Mouse (Mus musculus): ENCODE measurements around the gene Tssk2.

Tssk2 gene

GRCm38 (mm10) chr16:17927351-17928082 is 29.1 kb downstream of the Tssk2 start:
- peak; percentile 33 for DNase-seq (ENCODE audit: low read depth, low spot score)
- H3K36me3 ChIP-seq (ENCODE audit: control insufficient read depth, insufficient read depth, low read length, poor library complexity, severe bottlenecking) = peaks cover 2% of the 10 kb centered on the region; the same call in 1 of the 2 replicates
- H3K27me3 ChIP-seq (ENCODE audit: control insufficient read depth, insufficient read depth, low read length, poor library complexity, severe bottlenecking) = no peaks in the 10 kb centered on the region

GRCm38 (mm10) chr16:17928087-17928580 is 29.7 kb downstream of the Tssk2 start, which contains the start of gene Slc25a1:
Slc25a1 (minus strand) TSS chr16:17928219.
- H3K27me3 ChIP-seq (ENCODE audit: control insufficient read depth, insufficient read depth, low read length, poor library complexity, severe bottlenecking) = no peaks in the 10 kb centered on the region
- H3K36me3 ChIP-seq (ENCODE audit: control insufficient read depth, insufficient read depth, low read length, poor library complexity, severe bottlenecking) = peaks cover 2% of the 10 kb centered on the region; the same call in 1 of the 2 replicates
- peak; percentile 64 for DNase-seq (ENCODE audit: low read depth, low spot score)

GRCm38 (mm10) chr16:17928627-17929104 is 30.2 kb downstream of the Tssk2 start:
- peaks cover 2% of the 10 kb centered on the region; the same call in 1 of the 2 replicates for H3K36me3 ChIP-seq (ENCODE audit: control insufficient read depth, insufficient read depth, low read length, poor library complexity, severe bottlenecking)
- no peaks in the 10 kb centered on the region for H3K27me3 ChIP-seq (ENCODE audit: control insufficient read depth, insufficient read depth, low read length, poor library complexity, severe bottlenecking)
- DNase-seq (ENCODE audit: low read depth, low spot score) = peak; percentile 91

- no peak for DNase-seq (ENCODE audit: low read depth, low spot score)
- H3K36me3 ChIP-seq (ENCODE audit: control insufficient read depth, insufficient read depth, low read length, poor library complexity, severe bottlenecking) = peaks cover 2% of the 10 kb centered on the region; the same call in 1 of the 2 replicates
- H3K27me3 ChIP-seq (ENCODE audit: control insufficient read depth, insufficient read depth, low read length, poor library complexity, severe bottlenecking) = no peaks in the 10 kb centered on the region
Measured at GRCm38 (mm10) chr16:17929211-17929610, 30.8 kb downstream of the Tssk2 start.

GRCm38 (mm10) chr16:17929631-17930030 is 31.2 kb downstream of the Tssk2 start:
- no peak for DNase-seq (ENCODE audit: low read depth, low spot score)
- Histone ChIP-seq H3K36me3 (ENCODE audit: control insufficient read depth, insufficient read depth, low read length, poor library complexity, severe bottlenecking) (peaks cover 2% of the 10 kb centered on the region; the same call in 1 of the 2 replicates), H3K27me3 (ENCODE audit: control insufficient read depth, insufficient read depth, low read length, poor library complexity, severe bottlenecking) (no peaks in the 10 kb centered on the region)

GRCm38 (mm10) chr16:17931906-17932460 is 33.5 kb downstream of the Tssk2 start:
- H3K36me3 ChIP-seq (ENCODE audit: control insufficient read depth, insufficient read depth, low read length, poor library complexity, severe bottlenecking) = no peaks in the 10 kb centered on the region
- no peaks in the 10 kb centered on the region for H3K27me3 ChIP-seq (ENCODE audit: control insufficient read depth, insufficient read depth, low read length, poor library complexity, severe bottlenecking)
- no peak for DNase-seq (ENCODE audit: low read depth, low spot score)

- H3K36me3 ChIP-seq (ENCODE audit: control insufficient read depth, insufficient read depth, low read length, poor library complexity, severe bottlenecking) = no peaks in the 10 kb centered on the region
- no peak for DNase-seq (ENCODE audit: low read depth, low spot score)
- no peaks in the 10 kb centered on the region for H3K27me3 ChIP-seq (ENCODE audit: control insufficient read depth, insufficient read depth, low read length, poor library complexity, severe bottlenecking)
Measured at GRCm38 (mm10) chr16:17933594-17934444, 35.4 kb downstream of the Tssk2 start.

- no peak for DNase-seq (ENCODE audit: low read depth, low spot score)
- Histone ChIP-seq H3K36me3 (ENCODE audit: control insufficient read depth, insufficient read depth, low read length, poor library complexity, severe bottlenecking) (no peaks in the 10 kb centered on the region), H3K27me3 (ENCODE audit: control insufficient read depth, insufficient read depth, low read length, poor library complexity, severe bottlenecking) (no peaks in the 10 kb centered on the region)
Measured at GRCm38 (mm10) chr16:17934445-17934910, 36.0 kb downstream of the Tssk2 start.

GRCm38 (mm10) chr16:17936776-17937175 is 38.3 kb downstream of the Tssk2 start:
- no peaks in the 10 kb centered on the region for H3K36me3 ChIP-seq (ENCODE audit: control insufficient read depth, insufficient read depth, low read length, poor library complexity, severe bottlenecking)
- H3K27me3 ChIP-seq (ENCODE audit: control insufficient read depth, insufficient read depth, low read length, poor library complexity, severe bottlenecking) = no peaks in the 10 kb centered on the region
- DNase-seq (ENCODE audit: low read depth, low spot score) = no peak

GRCm38 (mm10) chr16:17938187-17938586 is 39.8 kb downstream of the Tssk2 start:
- DNase-seq (ENCODE audit: low read depth, low spot score) = no peak
- H3K27me3 ChIP-seq (ENCODE audit: control insufficient read depth, insufficient read depth, low read length, poor library complexity, severe bottlenecking) = no peaks in the 10 kb centered on the region
- no peaks in the 10 kb centered on the region for H3K36me3 ChIP-seq (ENCODE audit: control insufficient read depth, insufficient read depth, low read length, poor library complexity, severe bottlenecking)

GRCm38 (mm10) chr16:17938821-17939220 is 40.4 kb downstream of the Tssk2 start:
- Histone ChIP-seq H3K36me3 (ENCODE audit: control insufficient read depth, insufficient read depth, low read length, poor library complexity, severe bottlenecking) (no peaks in the 10 kb centered on the region), H3K27me3 (ENCODE audit: control insufficient read depth, insufficient read depth, low read length, poor library complexity, severe bottlenecking) (no peaks in the 10 kb centered on the region)
- DNase-seq (ENCODE audit: low read depth, low spot score) = peak; percentile 86

- Histone ChIP-seq H3K36me3 (ENCODE audit: control insufficient read depth, insufficient read depth, low read length, poor library complexity, severe bottlenecking) (no peaks in the 10 kb centered on the region), H3K27me3 (ENCODE audit: control insufficient read depth, insufficient read depth, low read length, poor library complexity, severe bottlenecking) (no peaks in the 10 kb centered on the region)
- DNase-seq (ENCODE audit: low read depth, low spot score) = no peak
Measured at GRCm38 (mm10) chr16:17939255-17939751, 40.9 kb downstream of the Tssk2 start.

GRCm38 (mm10) chr16:17943466-17943865 is 45.0 kb downstream of the Tssk2 start:
- no peak for DNase-seq (ENCODE audit: low read depth, low spot score)
- Histone ChIP-seq H3K36me3 (ENCODE audit: control insufficient read depth, insufficient read depth, low read length, poor library complexity, severe bottlenecking) (no peaks in the 10 kb centered on the region), H3K27me3 (ENCODE audit: control insufficient read depth, insufficient read depth, low read length, poor library complexity, severe bottlenecking) (no peaks in the 10 kb centered on the region)

GRCm38 (mm10) chr16:17945081-17945831 is 46.8 kb downstream of the Tssk2 start:
- no peak for DNase-seq (ENCODE audit: low read depth, low spot score)
- H3K27me3 ChIP-seq (ENCODE audit: control insufficient read depth, insufficient read depth, low read length, poor library complexity, severe bottlenecking) = no peaks in the 10 kb centered on the region
- no peaks in the 10 kb centered on the region for H3K36me3 ChIP-seq (ENCODE audit: control insufficient read depth, insufficient read depth, low read length, poor library complexity, severe bottlenecking)
